Mouse (Mus musculus) liver, embryonic 14.5 days (tissue): ENCODE measurements around the gene Rab12. TPM values are rescaled to one million over a fixed set of nuclear protein-coding genes. Genes with fewer than 3 reads are reported as not detected.

Experiments used
- ATAC-seq: fragments of 200-750 bp; cut with Nextera tagmentation; 2 replicates; pipeline ENCODE4 v1.8.0; 2017; ENCODE audit warnings: moderate number of reproducible peaks, mild to moderate bottlenecking, moderate library complexity; ENCODE audit not compliant: insufficient read depth
- DNase-seq, 3 experiments: peaks; one replicate each; pipeline ENCODE4 v3.0.0-alpha.2; 2012 to 2013; ENCODE audit warnings: low read depth in 3 of 3, low spot score in 3 of 3
- H3K27ac ChIP-seq: fragments of 300-500 bp; sonication (generic); 2 replicates; pipeline ENCODE4 v1.5.1; 2014; ENCODE audit warnings: moderate library complexity, mild to moderate bottlenecking, control low read depth, inconsistent platforms
- H3K27me3 ChIP-seq: fragments of 300-500 bp; sonication (generic); 2 replicates; pipeline ENCODE4 v1.6.1; 2014; ENCODE audit warnings: mild to moderate bottlenecking, low read length, moderate library complexity; ENCODE audit not compliant: control insufficient read depth, insufficient read depth
- H3K36me3 ChIP-seq: fragments of 300-500 bp; sonication (generic); replicated peaks from 2 replicates; pipeline ENCODE4 v1.6.1; 2014; ENCODE audit warnings: low read depth; ENCODE audit not compliant: control insufficient read depth, insufficient read depth
- H3K4me1 ChIP-seq, 2 experiments: fragments of 200-500 bp in 1 of 2; fragments of 300-500 bp in 1 of 2; sonication (generic) in 1 of 2; replicated peaks; 2 replicates each; pipeline ENCODE4 v1.6.1; 2012 to 2014; ENCODE audit warnings: antibody characterized with exemption in 1 of 2, inconsistent platforms in 1 of 2, low read length in 1 of 2; ENCODE audit not compliant: control insufficient read depth in 2 of 2, insufficient read depth in 2 of 2
- H3K4me2 ChIP-seq: fragments of 300-500 bp; sonication (generic); 2 replicates; pipeline ENCODE4 v1.6.1; 2014; ENCODE audit warnings: low read depth, mild to moderate bottlenecking, control low read depth, moderate library complexity
- H3K4me3 ChIP-seq, 2 experiments: fragments of 200-500 bp in 1 of 2; fragments of 300-500 bp in 1 of 2; sonication (generic) in 1 of 2; 2 replicates each; pipeline ENCODE4 v1.5.1; 2012 to 2014; ENCODE audit warnings: low read depth in 2 of 2, low read length in 2 of 2, mild to moderate bottlenecking in 2 of 2, control low read depth in 1 of 2, inconsistent platforms in 1 of 2, moderate library complexity in 1 of 2; ENCODE audit not compliant: insufficient read depth in 1 of 2
- H3K9ac ChIP-seq: fragments of 300-500 bp; sonication (generic); replicated peaks from 2 replicates; pipeline ENCODE4 v1.6.1; 2014; ENCODE audit warnings: mild to moderate bottlenecking, control low read depth, moderate library complexity
- H3K9me3 ChIP-seq: fragments of 300-500 bp; sonication (generic); 2 replicates; pipeline ENCODE4 v1.6.1; 2016; ENCODE audit warnings: low read length, mixed read lengths; ENCODE audit not compliant: control insufficient read depth
- CTCF ChIP-seq: IDR thresholded peaks from 2 replicates; pipeline ENCODE4 v1.5.1; 2016; ENCODE audit warnings: antibody characterized with exemption, low read depth, control low read depth
- EP300 ChIP-seq: IDR thresholded peaks from 2 replicates; pipeline ENCODE4 v1.6.1; 2016; ENCODE audit warnings: antibody characterized with exemption, low read depth
- WGBS: fragments of 180-500 bp; shearing (Covaris S2); extraction: QIAGEN DNeasy Blood & Tissue Kit; methylation state at CpG from one replicate; pipeline ENCODE4 v1.1.7; 2014; ENCODE audit not compliant: insufficient replicate concordance; 5-methylcytosine and 5-hydroxymethylcytosine counted together
- polyA plus RNA-seq, 2 experiments: library from polyadenylated mRNA; depleted of rRNA in 1 of 2; stranded (reverse) in 1 of 2; unstranded in 1 of 2; fragments of >200 nt; fragmentation: Nextera tagmentation in 1 of 2; extraction: Ambion mirVana in 1 of 2; gene quantifications; 2 replicates each; pipeline versions ENCODE4 v1.2.1 to v1.2.3; 2012 to 2014

Gene Rab12
- polyA plus RNA-seq, 2 experiments: 5.4 to 8.4 TPM

DNA sequence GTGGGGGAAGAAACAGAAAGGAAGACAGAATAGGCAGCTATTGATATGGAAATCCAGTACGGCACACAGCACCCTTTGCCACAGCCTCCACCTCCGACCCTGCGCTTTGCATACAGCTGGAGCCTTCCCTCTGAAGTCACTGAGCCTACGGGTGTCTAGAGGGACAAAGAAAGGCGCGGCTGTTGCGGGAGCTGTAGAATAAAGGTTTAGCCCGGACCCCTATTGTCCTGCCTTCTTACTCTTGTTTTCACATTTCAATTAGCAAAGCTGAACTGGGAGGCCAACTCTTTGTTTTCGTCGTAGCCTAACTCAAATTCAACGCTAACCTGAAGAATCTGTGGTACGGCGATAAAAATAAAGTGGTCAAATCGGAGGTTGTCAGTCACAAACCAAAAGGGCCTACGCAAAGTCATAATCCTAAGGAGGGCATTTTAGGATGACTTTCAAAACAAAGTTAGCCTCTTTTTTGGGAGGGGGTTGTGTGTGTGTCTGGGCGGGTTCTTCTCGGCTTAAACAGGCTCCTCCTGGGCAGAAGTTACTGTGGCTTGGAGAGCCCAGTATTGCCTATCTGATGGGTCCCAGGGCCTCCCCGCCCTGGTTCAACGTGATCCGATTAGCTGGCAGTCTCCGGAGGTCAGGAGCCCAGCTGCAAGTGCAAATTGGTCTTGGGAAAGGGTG is 39.6 kb downstream of the Rab12 start:
- ATAC-seq: peak; percentile 86
- H3K27me3 ChIP-seq: no peaks in the 10 kb centered on the region; the same call in 1 of the 2 replicates
- H3K27ac ChIP-seq: no peak overlapping the region
- H3K9me3 ChIP-seq: no peaks in the 10 kb centered on the region
- 3% methylated on average over 21 of the region's 21 CpGs for WGBS
- H3K4me3 ChIP-seq: peak overlapping the region; percentile 21 to 44
- H3K4me1 ChIP-seq: peaks cover 8 to 13% of the 10 kb centered on the region in 2 experiments
- TF ChIP-seq EP300: no peak
- TF ChIP-seq CTCF: no peak
- no peaks in the 10 kb centered on the region for H3K36me3 ChIP-seq
- DNase-seq: peak; percentile 31 to 49 (median 33)
- H3K9ac ChIP-seq: peak overlapping the region; percentile 40
- peak overlapping the region; percentile 76 for H3K4me2 ChIP-seq

DNA sequence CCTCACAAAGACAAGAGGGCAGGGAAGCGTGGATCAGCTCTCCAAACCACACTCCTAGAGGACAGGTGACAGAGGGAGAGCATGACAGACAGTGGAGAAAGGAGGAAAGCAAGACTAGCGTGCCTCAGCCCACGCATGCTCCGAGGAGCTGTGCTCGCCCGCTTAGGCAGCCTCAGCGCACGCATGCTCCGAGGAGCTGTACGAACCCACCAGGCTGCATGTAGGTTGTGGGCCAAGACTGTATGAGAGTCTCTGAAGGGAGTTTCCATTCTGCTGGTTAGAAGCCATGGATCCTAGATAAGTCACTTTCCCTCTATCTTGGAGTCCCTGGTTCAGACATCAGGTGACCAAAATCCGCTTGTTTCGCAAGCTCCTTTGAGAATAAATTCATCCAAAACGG is 40.2 kb downstream of the Rab12 start:
- ATAC-seq (peak; percentile 57), DNase-seq (no peak)
- no peak overlapping the region for H3K27ac ChIP-seq
- H3K4me1 ChIP-seq: peaks cover 8 to 13% of the 10 kb centered on the region in 2 experiments
- H3K36me3 ChIP-seq: no peaks in the 10 kb centered on the region
- no peak for TF ChIP-seq CTCF
- TF ChIP-seq EP300: no peak
- H3K27me3 ChIP-seq: no peaks in the 10 kb centered on the region; the same call in 1 of the 2 replicates
- H3K4me3 ChIP-seq: peak overlapping the region; percentile 14 to 21
- no peaks in the 10 kb centered on the region for H3K9me3 ChIP-seq
- WGBS: 7% methylated on average over 13 of the region's 13 CpGs
- H3K9ac ChIP-seq: no peak overlapping the region; the same call in none of the 2 replicates
- peak overlapping the region; percentile 76 for H3K4me2 ChIP-seq

DNA sequence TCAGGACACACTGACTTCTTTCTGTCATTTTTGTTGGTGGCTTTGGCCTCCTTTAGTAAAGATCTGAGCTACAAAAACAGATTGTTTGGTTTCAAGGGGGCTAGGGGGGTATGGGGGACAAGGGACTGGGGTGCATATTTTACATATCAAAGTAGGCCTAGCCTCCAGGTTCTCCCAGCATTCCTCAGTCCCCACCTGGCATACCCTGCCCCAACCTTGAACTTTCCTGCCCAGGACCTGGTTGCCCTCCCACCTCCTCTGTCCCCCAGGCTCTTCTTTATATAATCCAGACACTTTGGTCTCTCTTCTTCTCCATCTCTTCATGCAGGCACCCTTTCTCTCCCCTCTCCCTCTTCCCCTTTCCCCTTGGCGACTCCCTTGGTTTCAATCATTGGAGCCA is 46.3 kb downstream of the Rab12 start:
- no peak overlapping the region for H3K4me3 ChIP-seq
- no peaks in the 10 kb centered on the region for H3K27me3 ChIP-seq
- H3K4me2 ChIP-seq: no peak overlapping the region
- ATAC-seq (no peak), DNase-seq (no peak)
- no peak overlapping the region for H3K9ac ChIP-seq
- TF ChIP-seq CTCF: no peak
- TF ChIP-seq EP300: no peak
- H3K36me3 ChIP-seq: no peaks in the 10 kb centered on the region
- 68% methylated on average over 1 of the region's 1 CpGs for WGBS
- no peaks in the 10 kb centered on the region for H3K9me3 ChIP-seq
- no peak overlapping the region for H3K27ac ChIP-seq
- no peaks in the 10 kb centered on the region for H3K4me1 ChIP-seq

DNA sequence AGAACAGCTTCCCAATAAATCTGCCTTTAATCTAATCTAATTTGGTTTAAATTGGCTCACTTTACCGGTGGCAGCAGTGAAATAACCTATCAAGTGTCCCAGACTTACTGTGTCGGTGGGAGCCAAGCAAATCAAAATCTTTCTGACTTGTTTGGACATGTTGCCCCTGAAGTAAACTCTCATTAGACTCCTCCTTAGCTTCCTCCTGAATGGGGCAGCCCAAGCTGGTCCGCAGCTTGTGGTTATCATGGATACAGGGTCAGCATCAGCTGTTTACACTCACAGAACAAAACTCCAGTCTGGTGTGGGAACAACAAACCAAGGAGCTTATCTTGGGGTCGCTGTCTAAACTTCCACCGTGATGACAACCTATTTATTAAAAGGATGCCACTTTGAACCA is 47.8 kb downstream of the Rab12 start:
- Histone ChIP-seq H3K4me3 (no peak overlapping the region), H3K27me3 (no peaks in the 10 kb centered on the region), H3K9me3 (no peaks in the 10 kb centered on the region), H3K36me3 (no peaks in the 10 kb centered on the region), H3K4me1 (no peaks in the 10 kb centered on the region), H3K9ac (no peak overlapping the region), H3K4me2 (no peak overlapping the region), H3K27ac (no peak overlapping the region)
- TF ChIP-seq CTCF: no peak
- TF ChIP-seq EP300: no peak
- no peak for DNase-seq
- ATAC-seq: no peak
- 47% methylated on average over 5 of the region's 5 CpGs for WGBS

DNA sequence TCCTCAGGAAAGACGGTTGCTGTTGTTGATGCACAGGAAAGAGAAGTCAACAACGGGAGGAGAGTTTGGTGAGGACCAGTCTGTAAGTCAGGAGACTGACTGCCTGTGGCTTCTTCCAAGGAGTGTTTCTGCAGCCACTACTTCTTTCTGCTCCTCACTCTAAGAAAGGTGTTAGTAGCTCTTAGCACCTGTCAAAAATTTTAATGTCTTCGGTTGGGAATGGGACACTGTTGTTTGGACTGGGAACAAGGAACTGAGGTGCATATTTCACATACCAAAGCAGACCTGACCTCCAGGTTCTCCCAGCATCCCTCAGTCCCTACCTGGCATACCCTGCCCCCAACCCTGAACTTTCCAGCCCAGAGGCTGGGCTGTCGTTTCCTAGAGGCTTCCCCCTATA is 48.3 kb downstream of the Rab12 start:
- ATAC-seq (no peak), DNase-seq (no peak)
- 53% methylated on average over 4 of the region's 4 CpGs for WGBS
- Histone ChIP-seq H3K9ac (no peak overlapping the region), H3K27ac (no peak overlapping the region), H3K27me3 (no peaks in the 10 kb centered on the region), H3K36me3 (no peaks in the 10 kb centered on the region), H3K9me3 (no peaks in the 10 kb centered on the region), H3K4me1 (no peaks in the 10 kb centered on the region), H3K4me3 (no peak overlapping the region), H3K4me2 (no peak overlapping the region)
- no peak for TF ChIP-seq CTCF
- no peak for TF ChIP-seq EP300
